Mouse (Mus musculus) E14TG2a.4 (cell line): ENCODE data around the gene Wdfy4.

Experiments
- CTCF ChIP-seq: conservative IDR thresholded peaks from 2 replicates; pipeline ENCODE4 v1.5.1; 2014; ENCODE audit warnings: low read length
- NANOG ChIP-seq: IDR thresholded peaks from 2 replicates; pipeline ENCODE4 v1.6.1; 2014; ENCODE audit warnings: borderline replicate concordance, low read length, mixed read lengths
- POU5F1 ChIP-seq: IDR thresholded peaks from 2 replicates; pipeline ENCODE4 v1.6.1; 2014; ENCODE audit warnings: low read length, borderline replicate concordance

DNA sequence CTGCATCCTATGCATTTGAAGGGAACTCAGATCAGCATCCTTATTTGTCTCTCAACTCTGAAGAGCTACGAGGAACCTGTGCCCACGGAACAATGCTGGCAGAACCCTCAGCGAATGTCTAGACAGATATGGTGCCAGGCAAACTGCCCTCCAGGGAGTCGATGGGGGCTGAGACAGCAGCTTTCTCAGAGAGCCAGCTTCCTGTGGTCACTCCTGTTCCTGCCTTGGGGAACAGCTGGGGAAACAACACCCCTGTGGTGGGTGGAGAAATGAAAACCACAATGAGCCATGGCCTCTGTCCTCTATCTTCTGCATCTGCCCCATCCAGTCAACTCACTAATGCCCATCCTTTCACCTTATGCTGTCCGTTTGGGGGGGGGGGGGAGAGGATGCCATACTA is 46.7 kb upstream of the Wdfy4 start:
- TF ChIP-seq CTCF (no peak), POU5F1 (no peak), NANOG (no peak)
